Mouse (Mus musculus): ENCODE measurements around the gene Tmem178b. TPM values are rescaled to one million over a fixed set of nuclear protein-coding genes. Genes with fewer than 3 reads are reported as not detected.

The Tmem178b gene
- polyA plus RNA-seq, 1 experiment, result 0.62 TPM

DNA sequence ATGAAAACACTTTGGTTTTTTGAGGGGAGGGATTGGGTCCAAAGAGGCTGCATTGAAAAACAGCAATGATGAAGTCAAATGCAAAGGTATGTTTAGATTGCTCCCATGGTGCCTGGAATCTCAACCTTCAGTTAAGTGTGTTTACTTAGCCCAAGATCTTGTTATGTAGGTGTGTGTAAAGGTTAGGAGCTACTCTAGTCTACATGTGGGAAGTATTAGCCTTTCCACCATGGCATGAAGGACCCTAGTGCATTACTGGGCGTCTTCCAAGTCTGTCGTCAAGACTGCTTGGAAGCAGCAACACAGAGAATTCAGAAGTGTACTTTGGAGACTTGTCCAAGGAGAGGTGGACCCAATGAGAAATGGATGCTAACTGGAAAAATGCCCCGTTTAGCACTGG lies 205.3 kb downstream of the Tmem178b start:
- DNase-seq (ENCODE audit: low read depth), result no peak

GRCm38 (mm10) chr6:40083726-40084125 lies 210.7 kb downstream of the Tmem178b start:
- DNase-seq (ENCODE audit: low read depth), result no peak

DNA sequence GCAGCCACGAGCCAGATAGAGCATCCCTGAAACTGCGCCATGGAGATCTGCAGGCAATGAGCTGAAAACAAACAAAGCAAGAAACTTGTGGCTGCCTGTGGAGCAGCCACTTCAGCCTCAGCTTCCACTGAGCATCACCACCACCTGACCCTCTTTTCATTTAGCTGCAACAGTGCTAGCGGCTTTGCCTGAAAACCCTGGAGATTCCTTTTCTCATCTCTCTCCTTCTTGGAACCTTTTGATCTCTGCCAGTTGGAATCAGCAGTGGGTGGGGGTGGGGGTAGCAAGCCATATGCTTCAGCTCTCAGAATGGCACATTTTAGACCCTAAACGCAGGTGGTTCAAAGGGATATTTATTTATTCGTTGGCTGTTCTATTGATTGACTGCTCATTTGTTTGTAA lies 218.2 kb downstream of the Tmem178b start:
- DNase-seq (ENCODE audit: low read depth), result no peak

DNA sequence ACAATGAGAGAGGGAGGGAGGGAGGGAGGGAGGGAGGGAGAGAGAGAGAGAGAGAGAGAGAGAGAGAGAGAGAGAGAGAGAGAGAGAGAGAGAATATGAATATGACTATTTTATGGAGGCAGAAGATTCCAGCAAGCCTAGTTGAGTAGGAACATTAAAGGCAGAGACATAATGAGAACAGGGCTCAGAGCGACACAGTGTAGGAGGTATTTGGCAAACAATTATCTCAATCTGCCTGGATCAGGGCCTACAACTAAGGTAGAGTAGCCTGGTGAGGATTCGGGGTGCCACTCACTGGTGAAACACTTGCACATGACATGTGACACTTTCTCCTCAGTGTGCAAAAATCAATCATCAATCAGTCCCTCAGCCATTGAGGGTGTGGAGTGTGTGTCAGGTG lies 225.4 kb downstream of the Tmem178b start:
- DNase-seq (ENCODE audit: low read depth), result no peak

- DNase-seq (ENCODE audit: low read depth), result no peak
These were observed 228.7 kb downstream of the Tmem178b start for GRCm38 (mm10) chr6:40101785-40102184.

GRCm38 (mm10) chr6:40102863-40103262 lies 229.8 kb downstream of the Tmem178b start:
- no peak for DNase-seq (ENCODE audit: low read depth)

DNA sequence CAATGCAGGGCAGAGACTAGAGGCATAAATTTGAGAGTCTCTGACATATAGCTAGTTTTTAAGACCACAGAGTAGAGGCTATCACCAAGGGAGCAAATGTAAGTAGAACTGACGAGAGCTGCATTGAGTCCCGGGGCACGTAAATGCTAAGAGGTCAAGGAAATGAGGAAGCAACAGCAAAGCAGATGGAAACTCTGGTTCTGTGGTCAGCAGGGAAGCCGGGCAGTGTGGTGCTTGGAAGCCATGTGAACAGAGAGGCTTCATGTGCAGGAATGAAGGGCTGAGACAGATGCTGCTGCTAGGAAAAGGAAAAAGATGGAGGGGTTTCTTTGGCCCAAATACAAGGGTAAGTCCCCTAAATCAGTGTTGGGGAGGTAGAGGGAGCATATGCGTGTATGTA lies 237.0 kb downstream of the Tmem178b start:
- no peak for DNase-seq (ENCODE audit: low read depth)

DNA sequence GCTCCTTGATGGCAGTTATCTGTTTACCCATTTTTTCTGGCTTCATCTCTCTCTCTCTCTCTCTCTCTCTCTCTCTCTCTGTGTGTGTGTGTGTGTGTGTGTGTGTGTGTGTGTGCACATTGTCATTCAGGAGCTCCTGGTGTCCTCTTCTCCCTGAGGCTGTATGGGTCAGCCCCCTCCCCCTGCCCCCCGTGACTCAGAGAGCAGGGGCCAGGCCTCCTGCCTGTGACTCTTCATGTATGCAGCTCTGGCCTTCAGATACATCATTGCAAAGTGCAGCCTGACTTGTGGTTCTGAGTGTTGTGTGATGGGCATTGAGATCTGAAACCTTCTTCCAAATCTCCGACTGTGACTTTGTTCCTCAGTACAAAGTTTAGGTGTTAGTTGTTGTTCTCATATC lies 237.7 kb downstream of the Tmem178b start:
- no peak for DNase-seq (ENCODE audit: low read depth)

GRCm38 (mm10) chr6:40112488-40112887 lies 239.4 kb downstream of the Tmem178b start:
- no peak for DNase-seq (ENCODE audit: low read depth)

DNA sequence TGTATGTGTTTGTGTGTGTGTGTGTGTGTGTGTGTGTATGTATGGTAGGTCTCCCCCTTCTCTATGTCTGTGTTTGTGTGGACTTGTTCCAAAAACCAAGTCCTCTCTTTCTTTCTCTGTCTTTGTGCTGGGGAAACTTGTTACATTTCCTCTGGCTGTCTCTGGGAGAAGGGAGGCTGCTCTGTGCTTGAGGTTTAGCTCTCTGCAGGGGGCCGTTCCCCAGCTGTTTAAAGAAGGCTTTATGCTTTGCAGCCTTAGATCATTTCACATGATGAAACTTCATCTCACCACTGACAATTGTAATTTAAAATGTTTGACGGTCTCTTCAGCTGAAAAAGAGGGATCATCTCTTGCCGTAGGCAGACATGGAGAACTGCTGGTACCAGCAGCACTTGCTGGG lies 243.2 kb downstream of the Tmem178b start:
- no peak for DNase-seq (ENCODE audit: low read depth)

DNA sequence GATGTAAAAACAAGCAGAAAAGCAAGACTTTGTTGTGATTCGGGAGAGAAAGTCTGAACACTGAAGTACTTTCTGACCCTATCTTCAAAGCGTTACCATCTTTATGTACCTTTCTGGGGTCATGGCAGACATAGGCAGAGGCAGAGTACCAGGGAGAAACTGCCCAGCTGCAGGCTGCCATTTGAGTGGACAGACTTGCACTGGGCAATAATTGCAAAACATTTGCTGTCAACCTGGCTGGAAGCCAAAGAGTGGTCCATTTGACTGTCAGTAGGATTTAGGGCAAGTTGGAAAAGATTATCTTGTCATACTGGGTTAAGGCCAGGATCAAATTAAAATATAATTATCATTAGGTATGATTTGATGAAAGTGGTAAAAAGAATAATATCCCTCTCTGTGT lies 247.1 kb downstream of the Tmem178b start:
- DNase-seq (ENCODE audit: low read depth), result no peak

DNA sequence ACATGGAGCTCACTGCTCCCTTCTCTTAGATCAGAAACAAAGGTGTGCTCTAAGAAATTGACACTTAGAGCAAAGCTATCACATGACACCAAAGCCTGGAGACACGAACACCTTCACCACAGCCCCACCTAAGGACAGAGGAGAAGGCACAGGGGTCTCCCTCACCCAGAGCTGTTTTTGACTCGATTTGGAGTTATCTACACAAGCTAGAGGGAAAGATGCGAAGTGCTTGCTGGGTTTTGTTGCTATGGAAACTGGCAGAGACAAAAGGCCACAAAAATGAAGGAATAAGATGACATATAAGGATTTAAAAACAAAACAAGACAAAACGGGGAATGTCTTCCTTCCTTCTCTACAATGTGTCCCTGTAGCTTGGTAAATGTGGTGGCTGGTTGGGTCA lies 248.4 kb downstream of the Tmem178b start:
- DNase-seq (ENCODE audit: low read depth), result no peak

DNA sequence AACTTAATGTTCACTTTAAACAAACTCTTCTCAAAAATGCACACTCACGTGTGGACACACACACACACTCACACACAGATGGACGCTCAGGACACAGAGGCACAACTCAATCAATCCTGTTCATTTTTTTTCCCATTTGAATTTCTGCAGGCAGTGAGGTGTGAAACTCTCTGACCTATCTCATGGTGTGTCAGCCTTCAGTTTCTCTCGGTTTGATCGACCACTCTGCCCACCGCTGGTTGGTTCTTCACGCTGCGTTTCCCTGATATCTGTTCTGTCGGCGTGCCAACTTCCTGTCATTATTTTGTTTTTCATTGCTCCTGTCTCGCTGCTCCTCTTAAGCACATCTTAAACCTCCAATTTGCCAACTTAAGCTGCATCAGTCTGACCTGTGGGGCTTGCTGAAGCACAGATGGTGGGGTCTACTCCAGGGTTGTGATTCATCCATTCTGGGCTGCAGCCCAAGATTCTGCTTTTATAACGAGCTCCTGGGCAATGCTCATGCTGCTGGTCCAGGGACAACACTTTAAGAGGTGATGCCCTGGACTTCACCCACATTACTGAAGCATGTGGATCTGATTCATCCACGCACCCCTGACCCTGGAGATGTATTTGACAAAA lies 250.1 kb downstream of the Tmem178b start:
- DNase-seq (ENCODE audit: low read depth), result no peak

- no peak for DNase-seq (ENCODE audit: low read depth)
These were observed 250.9 kb downstream of the Tmem178b start for GRCm38 (mm10) chr6:40123960-40124359.

DNA sequence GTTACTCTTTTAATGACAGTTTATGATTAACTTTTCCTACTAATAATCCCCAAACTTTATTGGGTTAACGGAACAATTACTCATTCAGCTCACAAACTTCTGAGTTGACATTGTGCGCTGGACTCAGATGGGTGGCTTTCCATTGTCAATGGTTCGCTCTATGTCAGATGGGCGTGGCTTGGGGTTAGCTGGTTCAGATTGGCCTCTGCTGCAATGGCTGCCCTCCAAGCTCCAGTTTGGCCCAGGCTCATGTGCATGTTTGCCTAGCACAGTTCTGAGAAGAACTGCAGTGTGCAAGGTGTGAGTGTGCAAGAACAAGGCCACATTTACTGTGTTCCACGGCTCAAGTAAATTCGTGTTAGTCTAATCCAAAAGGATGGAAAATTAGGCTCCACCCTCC lies 255.6 kb downstream of the Tmem178b start:
- no peak for DNase-seq (ENCODE audit: low read depth)

- no peak for DNase-seq (ENCODE audit: low read depth)
These were observed 258.9 kb downstream of the Tmem178b start for GRCm38 (mm10) chr6:40131936-40132335.

GRCm38 (mm10) chr6:40133436-40133835 lies 260.4 kb downstream of the Tmem178b start:
- DNase-seq (ENCODE audit: low read depth), result no peak

GRCm38 (mm10) chr6:40135716-40136115 lies 262.6 kb downstream of the Tmem178b start:
- no peak for DNase-seq (ENCODE audit: low read depth)

GRCm38 (mm10) chr6:40137346-40137745 lies 264.3 kb downstream of the Tmem178b start:
- DNase-seq (ENCODE audit: low read depth), result no peak

GRCm38 (mm10) chr6:40137831-40138520 lies 264.9 kb downstream of the Tmem178b start:
- no peak for DNase-seq (ENCODE audit: low read depth)

GRCm38 (mm10) chr6:40142582-40142981 lies 269.5 kb downstream of the Tmem178b start:
- no peak for DNase-seq (ENCODE audit: low read depth)

DNA sequence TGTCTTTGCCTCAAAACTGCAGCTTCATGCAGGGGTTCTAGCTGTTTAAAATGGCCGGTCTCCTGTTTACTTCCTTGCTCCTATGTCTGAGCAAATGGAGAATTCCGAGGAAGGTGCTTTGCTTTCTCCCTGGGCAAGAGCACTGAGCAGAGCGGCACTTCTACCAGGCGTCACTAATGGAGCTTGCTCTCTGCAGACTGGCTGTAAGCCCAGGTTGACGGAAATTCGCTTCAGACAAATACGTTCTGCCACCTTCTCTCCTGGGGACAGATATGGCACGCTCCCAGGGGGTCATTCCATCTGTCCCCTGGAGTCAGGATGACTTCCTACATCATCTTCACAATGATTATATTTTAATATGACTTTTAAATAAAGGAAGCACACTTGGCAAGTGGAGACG lies 271.3 kb downstream of the Tmem178b start:
- DNase-seq (ENCODE audit: low read depth), result no peak

DNA sequence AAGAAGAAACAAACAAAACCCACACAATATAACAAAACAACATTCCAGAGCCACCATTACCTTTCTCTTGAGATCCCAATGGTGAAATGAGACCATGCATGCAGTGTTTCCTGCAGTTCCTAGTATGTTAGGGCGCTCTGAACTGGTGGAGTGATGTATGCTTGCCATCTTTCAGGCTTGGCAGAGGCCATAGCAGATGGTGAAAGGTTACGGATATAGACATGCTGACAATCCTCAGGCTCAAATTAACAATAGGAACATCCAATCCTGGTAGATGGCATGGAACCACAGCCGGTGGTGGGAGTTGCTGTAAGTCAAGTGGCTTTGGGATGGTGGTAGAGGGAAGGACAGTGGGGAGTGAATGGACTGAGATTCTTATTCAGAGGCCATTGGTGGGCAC lies 272.5 kb downstream of the Tmem178b start:
- no peak for DNase-seq (ENCODE audit: low read depth)

GRCm38 (mm10) chr6:40152241-40152640 lies 279.2 kb downstream of the Tmem178b start:
- DNase-seq (ENCODE audit: low read depth), result no peak

All from gonadal fat pad, adult 2 months (tissue).